32 mouse cellular contexts compared by ENCODE assay signal in the genomic region with DNA sequence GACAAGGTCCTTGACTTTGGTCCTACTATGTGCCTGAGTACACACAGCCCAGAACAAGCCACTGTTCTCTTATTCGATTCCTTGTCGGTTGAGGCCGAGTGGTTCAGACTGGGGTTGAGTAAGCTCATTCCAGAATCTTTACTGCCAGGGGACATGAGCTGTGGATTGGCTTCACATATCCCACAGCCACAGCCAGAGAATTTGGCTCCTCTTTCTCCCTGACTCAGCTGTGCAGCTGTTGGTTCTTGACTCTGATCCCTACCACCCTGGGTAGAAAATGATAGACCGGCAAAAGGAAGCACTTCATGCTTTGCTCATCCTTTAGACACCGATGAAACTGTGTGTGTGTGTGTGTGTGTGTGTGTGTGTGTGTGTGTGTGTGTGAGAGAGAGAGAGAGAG. TPM values are rescaled to one million over a fixed set of nuclear protein-coding genes. Genes with fewer than 3 reads are reported as not detected.
DNase-seq lines count a peak whose midpoint lies in the region; ATAC-seq and TF ChIP-seq lines count a peak whose summit lies in the region.
"Had no signal": no experiment of that assay in that cellular context is flagged by ENCODE, and none has a peak within 500 bp of the region (broad histone marks: within the 10 kb centered on the region; RNA-seq: fewer than 3 reads in every experiment).

No protein-coding gene starts in this region.

- no peaks in the 10 kb centered on the region for H3K36me3 ChIP-seq in midbrain, postnatal 0 days (ENCODE audit: insufficient read depth, low read length)
- H3K36me3 ChIP-seq in hindbrain, embryonic 13.5 days = no peaks in the 10 kb centered on the region
- H3K36me3 ChIP-seq: embryonic facial prominence, embryonic 12.5 days; G1E; kidney, embryonic 15.5 days; limb, embryonic 12.5 days had no signal

- H3K4me2 ChIP-seq in midbrain, postnatal 0 days (ENCODE audit: low read depth, low read length, poor library complexity, severe bottlenecking) = no peak overlapping the region
- H3K4me2 ChIP-seq in hindbrain, embryonic 13.5 days = no peak overlapping the region
- H3K4me2 ChIP-seq: embryonic facial prominence, embryonic 12.5 days; kidney, embryonic 15.5 days; limb, embryonic 12.5 days; liver, embryonic 11.5 days; midbrain, embryonic 11.5 days had no signal

- CTCF ChIA-PET in Patski (lab: Charles Lee) = interaction anchor here (1.2 kb wide), 1 partner anchor 41 kb away, joined by 3 read pairs; no protein-coding TSS in a partner anchor

- 91% methylated on average over 5 of the region's 5 CpGs for WGBS in midbrain, postnatal 0 days
- WGBS in hindbrain, embryonic 13.5 days = 99% methylated on average over 5 of the region's 5 CpGs

- H3K4me3 ChIP-seq in gastrocnemius, adult 2 months = no peak overlapping the region
- no peak overlapping the region for H3K4me3 ChIP-seq in midbrain, postnatal 0 days (ENCODE audit: low read depth, low read length)
- H3K4me3 ChIP-seq in hindbrain, embryonic 13.5 days = no peak overlapping the region
- H3K4me3 ChIP-seq: embryonic facial prominence, embryonic 12.5 days; erythroblast, embryonic 14.5 days; heart, adult 2 months; kidney, embryonic 15.5 days; limb, embryonic 12.5 days had no signal

- no peak overlapping the region for H3K9ac ChIP-seq in midbrain, postnatal 0 days (replicated peaks; ENCODE audit: low read length, poor library complexity, severe bottlenecking)
- H3K9ac ChIP-seq in hindbrain, embryonic 13.5 days = no peak overlapping the region
- H3K9ac ChIP-seq: embryonic facial prominence, embryonic 12.5 days; kidney, embryonic 15.5 days; limb, embryonic 12.5 days; liver, postnatal 0 days had no signal

- in situ Hi-C loops in Patski (cut with MboI; ENCODE audit: low pct_unique_long_range_greater_than_20kb) = loop anchor here (25.0 kb wide), 1 partner anchor 931 kb away; no protein-coding TSS in a partner anchor

- H3K9me3 ChIP-seq in midbrain, postnatal 0 days (ENCODE audit: low read length) = no peaks in the 10 kb centered on the region
- peaks cover 3% of the 10 kb centered on the region; the same call in 1 of the 2 replicates for H3K9me3 ChIP-seq in hindbrain, embryonic 13.5 days
- H3K9me3 ChIP-seq: embryonic facial prominence, embryonic 12.5 days; G1E; kidney, embryonic 15.5 days; limb, embryonic 12.5 days had no signal

- peak; percentile 44 for DNase-seq in gastrocnemius, adult 2 months
- DNase-seq in gastrocnemius, adult 8-10 months (ENCODE audit: low spot score in 2 of 2) = no peak
- DNase-seq in Patski (ENCODE audit: low read depth, low spot score) = no peak
- peak; percentile 38 for DNase-seq in gastrocnemius, postnatal 25 days
- DNase-seq in heart, postnatal 4 days = peak; percentile 8
- no peak for DNase-seq in midbrain, postnatal 0 days (ENCODE audit: low spot score)
- DNase-seq: adrenal gland, adult 2 months; cerebellum, adult 18-20 months; cerebellum, postnatal 14 days; kidney, postnatal 36 days; liver, postnatal 0 days; lung, postnatal 10 days; right cerebral cortex, postnatal 14 days; spleen, adult 18-20 months had no signal

- intact Hi-C loops in gastrocnemius, adult 2 months (cut with DNase I) = no loop called here

- ATAC-seq in Patski = peak; percentile 28
- ATAC-seq in midbrain, postnatal 0 days (ENCODE audit: low FRiP score) = no peak
- ATAC-seq in hindbrain, embryonic 13.5 days (ENCODE audit: low FRiP score) = no peak
- ATAC-seq: forebrain, embryonic 14.5 days; hindbrain, postnatal 0 days; intestine, embryonic 16.5 days; liver, postnatal 0 days had no signal

- H3K27ac ChIP-seq in gastrocnemius, adult 2 months = no peak overlapping the region
- no peak overlapping the region for H3K27ac ChIP-seq in midbrain, postnatal 0 days (ENCODE audit: low read depth, low read length)
- H3K27ac ChIP-seq in hindbrain, embryonic 13.5 days = no peak overlapping the region
- H3K27ac ChIP-seq: embryonic facial prominence, embryonic 12.5 days; heart, adult 2 months; hindbrain, postnatal 0 days; kidney, embryonic 15.5 days; limb, embryonic 12.5 days had no signal

- POLR2A ChIA-PET in Patski (lab: Charles Lee) = no interaction called here

- TF ChIP-seq CTCF in gastrocnemius, adult 2 months (IDR thresholded peaks at IDR 0.05) = no peak
- TF ChIP-seq CTCF in Patski (IDR thresholded peaks at IDR 0.05) = no peak
- no peak for TF ChIP-seq CTCF in midbrain, postnatal 0 days (IDR thresholded peaks at IDR 0.05)

- peaks cover 12% of the 10 kb centered on the region for H3K27me3 ChIP-seq in Patski
- no peaks in the 10 kb centered on the region for H3K27me3 ChIP-seq in midbrain, postnatal 0 days (ENCODE audit: insufficient read depth, low read length)
- no peaks in the 10 kb centered on the region for H3K27me3 ChIP-seq in hindbrain, embryonic 13.5 days
- H3K27me3 ChIP-seq: embryonic facial prominence, embryonic 12.5 days; kidney, embryonic 15.5 days; limb, embryonic 12.5 days had no signal

- H3K4me1 ChIP-seq in midbrain, postnatal 0 days (ENCODE audit: insufficient read depth, low read length) = no peaks in the 10 kb centered on the region
- peaks cover 3% of the 10 kb centered on the region; the same call in 1 of the 2 replicates for H3K4me1 ChIP-seq in hindbrain, embryonic 13.5 days (replicated peaks)
- H3K4me1 ChIP-seq: embryonic facial prominence, embryonic 12.5 days; limb, embryonic 12.5 days had no signal

RNA-seq across cellular contexts. Expression of a gene that starts 11.3 kb away (rescaled TPM):
- not detected for total RNA-seq in gastrocnemius, adult 2 months (2021)
- not detected for total RNA-seq in gastrocnemius, adult 8-10 months (2022)
- polyA plus RNA-seq in Patski (2021) = not detected
- total RNA-seq in gastrocnemius, postnatal 25 days (2021) = not detected
- total RNA-seq in heart, postnatal 4 days (2021) = not detected
- total RNA-seq in midbrain, postnatal 0 days (2014; rRNA removed) = not detected in 2 replicates
- 0.09 TPM in 1 of 2 replicates, not detected in the other for polyA plus RNA-seq in midbrain, postnatal 0 days (2015; fragmentation: Nextera tagmentation; extraction: Ambion mirVana)
- polyA plus RNA-seq in hindbrain, embryonic 13.5 days (2015; fragmentation: Nextera tagmentation; extraction: Ambion mirVana) = not detected in 2 replicates
- total RNA-seq: adrenal gland, adult 2 months; heart, adult 2 months; hematopoietic stem cell, adult 5-6 weeks; hindbrain, postnatal 0 days; left cerebral cortex, postnatal 14 days; megakaryocyte progenitor cell, adult 5-6 weeks; monocyte, adult 5-6 weeks had no signal
- polyA plus RNA-seq: adrenal gland, adult 2 months; erythroblast, embryonic 14.5 days; forebrain, embryonic 14.5 days; G1E; heart, adult 2 months; hindbrain, postnatal 0 days; limb, embryonic 12.5 days; liver, postnatal 0 days; midbrain, embryonic 11.5 days; thymus, postnatal 0 days; urinary bladder, adult 2 months had no signal

RNA-seq across cellular contexts. Expression of a gene that starts 47.5 kb away (rescaled TPM):
- not detected for total RNA-seq in gastrocnemius, adult 2 months (2021)
- not detected for total RNA-seq in gastrocnemius, adult 8-10 months (2022)
- 7.6 TPM for polyA plus RNA-seq in Patski (2021)
- not detected for total RNA-seq in gastrocnemius, postnatal 25 days (2021)
- total RNA-seq in heart, postnatal 4 days (2021) = not detected
- 0.16 and 1.5 TPM in 2 replicates for total RNA-seq in midbrain, postnatal 0 days (2014; rRNA removed)
- polyA plus RNA-seq in midbrain, postnatal 0 days (2015; fragmentation: Nextera tagmentation; extraction: Ambion mirVana) = 0.36 and 0.57 TPM in 2 replicates
- 0.53 and 1.2 TPM in 2 replicates for polyA plus RNA-seq in hindbrain, embryonic 13.5 days (2015; fragmentation: Nextera tagmentation; extraction: Ambion mirVana)
- total RNA-seq: adrenal gland, adult 2 months; heart, adult 2 months; hindbrain, postnatal 0 days had no signal
- polyA plus RNA-seq: adrenal gland, adult 2 months; erythroblast, embryonic 14.5 days; heart, adult 2 months had no signal

RNA-seq across cellular contexts. Expression of a gene that starts 51.0 kb away (rescaled TPM):
- not detected for total RNA-seq in gastrocnemius, adult 2 months (2021)
- not detected for total RNA-seq in gastrocnemius, adult 8-10 months (2022)
- polyA plus RNA-seq in Patski (2021) = 18.3 TPM
- total RNA-seq in gastrocnemius, postnatal 25 days (2021) = under 1 TPM in 1 of 2 experiments, not detected in 1; 0.64 TPM
- 10 to 100 TPM; 10.2 to 14.5 TPM for total RNA-seq in heart, postnatal 4 days (2021)
- total RNA-seq in midbrain, postnatal 0 days (2014; rRNA removed) = 1.1 and 2.1 TPM in 2 replicates
- polyA plus RNA-seq in midbrain, postnatal 0 days (2015; fragmentation: Nextera tagmentation; extraction: Ambion mirVana) = 1.4 and 1.6 TPM in 2 replicates
- polyA plus RNA-seq in hindbrain, embryonic 13.5 days (2015; fragmentation: Nextera tagmentation; extraction: Ambion mirVana) = 11.6 and 13.8 TPM in 2 replicates

Comparison
In these comparisons a context has a peak if more than half of its experiments do, and no peak if none do; other contexts are left out.
1. DNase-seq: peak in gastrocnemius, adult 2 months (single experiment), gastrocnemius, postnatal 25 days (single experiment) and heart, postnatal 4 days (single experiment); none in gastrocnemius, adult 8-10 months (0 of 2), Patski (single experiment) and midbrain, postnatal 0 days (single experiment).